Mouse (Mus musculus): ENCODE data around the gene Wnt10b.

DNA sequence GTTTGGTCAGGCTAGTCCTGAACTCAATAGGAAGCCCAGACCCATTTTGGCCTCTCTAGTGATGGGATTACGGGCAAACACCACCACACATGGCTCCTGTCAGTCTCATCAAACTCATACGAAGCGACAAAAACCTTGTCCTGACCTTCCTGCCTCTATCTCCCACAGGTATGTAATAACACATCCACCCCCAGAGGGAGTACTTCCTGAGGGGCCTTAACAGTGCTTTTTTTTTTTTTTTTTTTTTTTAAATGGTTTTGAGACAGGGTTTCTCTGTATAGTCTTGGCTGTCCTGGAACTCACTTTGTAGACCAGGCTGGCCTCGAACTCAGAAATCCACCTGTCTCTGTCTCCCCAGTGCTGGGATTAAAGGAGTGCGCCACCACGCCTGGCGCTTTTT lies 40.2 kb upstream of the Wnt10b start:
- TF ChIP-seq EP300 (optimal IDR thresholded peaks at IDR 0.05) (no peak), CTCF (IDR thresholded peaks at IDR 0.05; ENCODE audit: low read depth) (0 out of 2 replicates have a peak, but pooled peaks have one; percentile 10)
